Mouse (Mus musculus) liver, embryonic 13.5 days (tissue): Measurements from ENCODE around the gene Atf3. TPM values are rescaled to one million over a fixed set of nuclear protein-coding genes. Genes with fewer than 3 reads are reported as not detected.
A peak's percentile ranks its signal among the peaks of the same experiment; 100 is the strongest.

Experiments used
- ATAC-seq: fragments of 200-750 bp; cut with Nextera tagmentation; 2 replicates; pipeline ENCODE4 v1.8.0; 2017; ENCODE audit warnings: low read depth, mild to moderate bottlenecking, moderate number of reproducible peaks, moderate library complexity
- DNase-seq: peaks from one replicate; pipeline ENCODE4 v3.0.0; 2022
- H3K27ac ChIP-seq: fragments of 300-500 bp; sonication (generic); 2 replicates; pipeline ENCODE4 v1.5.1; 2015; ENCODE audit warnings: moderate library complexity, mild to moderate bottlenecking, inconsistent platforms
- H3K27me3 ChIP-seq: fragments of 300-500 bp; sonication (generic); 2 replicates; pipeline ENCODE4 v1.6.1; 2015; ENCODE audit warnings: mild to moderate bottlenecking, inconsistent platforms
- H3K36me3 ChIP-seq: fragments of 300-500 bp; sonication (generic); 2 replicates; pipeline ENCODE4 v1.6.1; 2015; ENCODE audit warnings: mild to moderate bottlenecking, inconsistent platforms
- H3K4me1 ChIP-seq: fragments of 300-500 bp; sonication (generic); replicated peaks from 2 replicates; pipeline ENCODE4 v1.6.1; 2015; ENCODE audit warnings: inconsistent platforms
- H3K4me2 ChIP-seq: fragments of 300-500 bp; sonication (generic); 2 replicates; pipeline ENCODE4 v1.6.1; 2015; ENCODE audit warnings: inconsistent platforms, mild to moderate bottlenecking, moderate library complexity
- H3K4me3 ChIP-seq: fragments of 300-500 bp; sonication (generic); replicated peaks from 2 replicates; pipeline ENCODE4 v1.5.1; 2015; ENCODE audit warnings: mild to moderate bottlenecking, inconsistent platforms
- H3K9ac ChIP-seq: fragments of 300-500 bp; sonication (generic); 2 replicates; pipeline ENCODE4 v1.6.1; 2015; ENCODE audit warnings: mild to moderate bottlenecking, inconsistent platforms
- H3K9me3 ChIP-seq: fragments of 300-500 bp; sonication (generic); replicated peaks from 2 replicates; pipeline ENCODE4 v1.6.1; 2016; ENCODE audit warnings: inconsistent platforms
- WGBS: fragments of 180-500 bp; shearing (Covaris S2); methylation state at CpG from one replicate; pipeline ENCODE4 v1.1.7; 2015; ENCODE audit not compliant: insufficient replicate concordance; 5-methylcytosine and 5-hydroxymethylcytosine counted together
- polyA plus RNA-seq: library from polyadenylated mRNA; unstranded; fragments of >200 nt; fragmentation: Nextera tagmentation; extraction: Ambion mirVana; gene quantifications from 2 replicates; pipeline ENCODE4 v1.2.1, GENCODE M21; 2015

Gene Atf3
- polyA plus RNA-seq, 1 experiment from 2014 or later = 1.3 TPM

DNA sequence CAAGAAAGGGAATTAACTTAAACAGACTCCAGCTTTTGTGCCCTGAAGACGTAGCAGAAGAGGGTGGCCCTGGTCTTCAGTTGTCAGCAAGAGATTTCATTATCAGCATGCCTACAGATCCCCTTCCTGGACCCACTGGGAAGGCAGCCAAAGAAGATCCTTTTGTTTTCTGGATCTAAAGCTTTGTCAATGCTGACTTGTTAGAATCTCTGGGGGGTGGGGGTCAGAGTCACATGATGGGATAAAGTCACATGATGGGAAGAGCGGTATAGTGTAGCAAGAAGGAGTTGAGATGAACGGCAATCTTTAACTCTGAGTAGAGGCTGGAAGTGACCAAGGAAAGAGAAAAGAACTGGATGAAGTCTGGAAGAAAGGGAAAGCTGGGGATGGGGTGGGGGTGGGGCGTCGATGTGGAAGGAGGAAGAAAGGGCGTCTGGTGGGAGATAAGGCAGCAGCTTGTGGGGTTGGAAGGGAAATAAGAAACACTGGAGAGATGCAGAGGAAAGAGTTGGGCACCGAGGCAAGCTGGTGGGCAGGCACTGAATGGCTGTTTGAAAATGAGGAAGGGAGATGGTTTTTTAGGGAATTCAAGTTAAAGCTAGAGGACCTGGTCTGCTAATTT, 78.9 kb downstream of the Atf3 start:
- no peak for DNase-seq
- H3K9me3 ChIP-seq = no peaks in the 10 kb centered on the region
- peaks cover 7% of the 10 kb centered on the region; the same call in 1 of the 2 replicates for H3K27me3 ChIP-seq
- WGBS = 14% methylated on average over 7 of the region's 7 CpGs
- no peaks in the 10 kb centered on the region for H3K36me3 ChIP-seq
- no peak overlapping the region for H3K4me2 ChIP-seq
- H3K27ac ChIP-seq = no peak overlapping the region
- no peak overlapping the region for H3K4me3 ChIP-seq
- H3K9ac ChIP-seq = no peak overlapping the region
- H3K4me1 ChIP-seq = peaks cover 15% of the 10 kb centered on the region
- peak; percentile 31; the same call in 1 of the 2 replicates for ATAC-seq

DNA sequence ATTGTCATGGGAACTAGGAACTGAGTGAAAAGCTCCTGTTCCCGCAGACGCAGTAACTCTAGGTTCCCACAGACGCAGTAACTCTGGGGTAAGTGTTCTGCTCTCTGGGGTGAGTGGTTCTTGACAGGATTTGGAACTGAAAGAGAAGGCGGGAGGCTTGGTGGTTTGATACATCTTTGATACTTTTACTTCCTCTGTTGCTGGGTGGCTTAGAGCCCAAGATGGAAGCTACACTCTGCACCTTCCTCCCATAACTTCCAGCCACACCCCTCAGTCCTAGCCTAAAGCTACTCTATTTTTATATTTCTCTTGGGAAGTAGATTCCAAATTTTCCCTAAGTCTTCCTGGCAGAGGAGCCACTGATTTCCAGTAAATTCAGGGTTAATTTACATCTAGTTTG, 79.4 kb downstream of the Atf3 start:
- ATAC-seq = no peak
- H3K9ac ChIP-seq = no peak overlapping the region
- 71% methylated on average over 4 of the region's 4 CpGs for WGBS
- H3K4me3 ChIP-seq = no peak overlapping the region
- peaks cover 18% of the 10 kb centered on the region for H3K4me1 ChIP-seq
- no peak overlapping the region for H3K4me2 ChIP-seq
- no peaks in the 10 kb centered on the region for H3K36me3 ChIP-seq
- DNase-seq = no peak
- H3K27ac ChIP-seq = no peak overlapping the region
- no peaks in the 10 kb centered on the region for H3K9me3 ChIP-seq
- peaks cover 7% of the 10 kb centered on the region; the same call in 1 of the 2 replicates for H3K27me3 ChIP-seq

GRCm38 (mm10) chr1:191135406-191135805, 82.4 kb downstream of the Atf3 start:
- Histone ChIP-seq H3K9me3 (no peaks in the 10 kb centered on the region), H3K27me3 (peaks cover 7% of the 10 kb centered on the region; the same call in 1 of the 2 replicates), H3K4me3 (no peak overlapping the region), H3K27ac (no peak overlapping the region), H3K9ac (no peak overlapping the region), H3K4me2 (no peak overlapping the region), H3K36me3 (no peaks in the 10 kb centered on the region), H3K4me1 (peaks cover 34% of the 10 kb centered on the region)
- WGBS = 51% methylated on average over 4 of the region's 4 CpGs
- no peak for DNase-seq
- no peak for ATAC-seq

DNA sequence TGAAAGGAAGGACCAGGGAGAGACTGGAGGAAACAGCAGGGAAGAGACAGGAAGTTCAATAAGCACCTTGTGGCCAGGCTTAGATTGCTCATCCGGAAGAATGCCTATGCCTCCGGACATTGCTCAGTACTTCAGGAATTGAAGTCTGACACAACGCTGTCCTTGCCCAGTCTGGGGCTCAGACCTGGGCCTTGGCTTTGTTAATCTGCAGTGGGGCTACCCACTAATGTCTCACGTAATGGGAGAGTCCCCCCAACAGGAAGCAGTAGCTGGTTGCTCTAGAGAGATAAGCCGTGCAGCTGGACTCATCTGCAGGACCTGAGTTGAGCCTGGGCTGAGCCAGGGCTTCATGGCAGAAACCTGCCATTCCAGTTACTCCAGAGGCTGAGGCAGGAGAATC, 84.9 kb downstream of the Atf3 start:
- Histone ChIP-seq H3K27ac (no peak overlapping the region), H3K4me3 (no peak overlapping the region), H3K36me3 (no peaks in the 10 kb centered on the region), H3K4me1 (peaks cover 19% of the 10 kb centered on the region), H3K27me3 (peaks cover 7% of the 10 kb centered on the region; the same call in 1 of the 2 replicates), H3K9ac (no peak overlapping the region), H3K9me3 (peaks cover 2% of the 10 kb centered on the region; the same call in 1 of the 2 replicates), H3K4me2 (peak overlapping the region; percentile 9; the same call in 1 of the 2 replicates)
- peak; percentile 72 for ATAC-seq
- WGBS = 12% methylated on average over 5 of the region's 5 CpGs
- no peak for DNase-seq

GRCm38 (mm10) chr1:191132240-191132639, 85.6 kb downstream of the Atf3 start:
- peaks cover 19% of the 10 kb centered on the region for H3K4me1 ChIP-seq
- ATAC-seq = no peak
- no peak overlapping the region for H3K4me3 ChIP-seq
- H3K27ac ChIP-seq = no peak overlapping the region
- H3K9me3 ChIP-seq = peaks cover 2% of the 10 kb centered on the region; the same call in 1 of the 2 replicates
- no peaks in the 10 kb centered on the region for H3K36me3 ChIP-seq
- H3K27me3 ChIP-seq = peaks cover 2% of the 10 kb centered on the region; the same call in 1 of the 2 replicates
- DNase-seq = no peak
- no peak overlapping the region for H3K9ac ChIP-seq
- 46% methylated on average over 5 of the region's 5 CpGs for WGBS
- 0 out of 2 replicates have a peak overlapping the region, but pooled peaks have one; percentile 9 for H3K4me2 ChIP-seq

GRCm38 (mm10) chr1:191131692-191132091, 86.1 kb downstream of the Atf3 start:
- H3K4me3 ChIP-seq = no peak overlapping the region
- no peak overlapping the region for H3K27ac ChIP-seq
- H3K9ac ChIP-seq = no peak overlapping the region
- H3K4me2 ChIP-seq = no peak overlapping the region
- WGBS = 58% methylated on average over 2 of the region's 2 CpGs
- H3K4me1 ChIP-seq = peaks cover 19% of the 10 kb centered on the region
- no peaks in the 10 kb centered on the region for H3K27me3 ChIP-seq
- peaks cover 2% of the 10 kb centered on the region; the same call in 1 of the 2 replicates for H3K9me3 ChIP-seq
- H3K36me3 ChIP-seq = no peaks in the 10 kb centered on the region
- DNase-seq (no peak), ATAC-seq (no peak)

- 7% methylated on average over 38 of the region's 38 CpGs for WGBS
- Histone ChIP-seq H3K9ac (no peak overlapping the region), H3K27me3 (peaks cover 16% of the 10 kb centered on the region; the same call in 1 of the 2 replicates), H3K36me3 (no peaks in the 10 kb centered on the region), H3K27ac (no peak overlapping the region), H3K4me3 (no peak overlapping the region; the same call in 1 of the 2 replicates), H3K4me2 (peak overlapping the region; percentile 56), H3K9me3 (peaks cover 2% of the 10 kb centered on the region; the same call in 1 of the 2 replicates), H3K4me1 (peaks cover 4% of the 10 kb centered on the region; the same call in 1 of the 2 replicates)
- DNase-seq (no peak), ATAC-seq (peak; percentile 88)
Observed at GRCm38 (mm10) chr1:191125811-191126638, 91.8 kb downstream of the Atf3 start.

GRCm38 (mm10) chr1:191124288-191124687, 93.6 kb downstream of the Atf3 start:
- Histone ChIP-seq H3K27ac (no peak overlapping the region), H3K27me3 (peaks cover 16% of the 10 kb centered on the region; the same call in 1 of the 2 replicates), H3K9me3 (no peaks in the 10 kb centered on the region; the same call in 1 of the 2 replicates), H3K4me3 (no peak overlapping the region), H3K4me2 (no peak overlapping the region), H3K4me1 (peaks cover 4% of the 10 kb centered on the region; the same call in 1 of the 2 replicates), H3K9ac (no peak overlapping the region), H3K36me3 (no peaks in the 10 kb centered on the region)
- DNase-seq (no peak), ATAC-seq (no peak)
- WGBS = 51% methylated on average over 4 of the region's 4 CpGs

GRCm38 (mm10) chr1:191123696-191124095, 94.1 kb downstream of the Atf3 start:
- Histone ChIP-seq H3K27ac (no peak overlapping the region), H3K9me3 (no peaks in the 10 kb centered on the region), H3K36me3 (no peaks in the 10 kb centered on the region), H3K9ac (no peak overlapping the region), H3K27me3 (peaks cover 16% of the 10 kb centered on the region; the same call in 1 of the 2 replicates), H3K4me3 (no peak overlapping the region), H3K4me1 (peaks cover 10% of the 10 kb centered on the region), H3K4me2 (no peak overlapping the region)
- 45% methylated on average over 2 of the region's 2 CpGs for WGBS
- DNase-seq (no peak), ATAC-seq (no peak)

GRCm38 (mm10) chr1:191122744-191123143, 95.1 kb downstream of the Atf3 start:
- Histone ChIP-seq H3K4me2 (no peak overlapping the region), H3K27me3 (peaks cover 16% of the 10 kb centered on the region; the same call in 1 of the 2 replicates), H3K27ac (no peak overlapping the region), H3K4me1 (peaks cover 13% of the 10 kb centered on the region), H3K9me3 (no peaks in the 10 kb centered on the region), H3K9ac (no peak overlapping the region), H3K4me3 (no peak overlapping the region), H3K36me3 (no peaks in the 10 kb centered on the region)
- no peak for DNase-seq
- 45% methylated on average over 3 of the region's 3 CpGs for WGBS
- ATAC-seq = no peak
